Mouse (Mus musculus) kidney, embryonic 14.5 days (tissue): Measurements from ENCODE around the gene Trrap. TPM values are rescaled to one million over a fixed set of nuclear protein-coding genes. Genes with fewer than 3 reads are reported as not detected.
"Not testable (repeated sequence)": the region's sequence is repeated elsewhere in the genome, so short reads cannot be mapped to it uniquely, and the experiment has no call there.

Source experiments
- ATAC-seq: fragments of 200-750 bp; cut with Nextera tagmentation; 2 replicates; pipeline ENCODE4 v1.8.0; 2017; ENCODE audit warnings: moderate number of reproducible peaks, mild to moderate bottlenecking, moderate TSS enrichment, moderate library complexity; ENCODE audit not compliant: low FRiP score, low TSS enrichment
- H3K27ac ChIP-seq: fragments of 300-500 bp; sonication (generic); 2 replicates; pipeline ENCODE4 v1.5.1; 2014; ENCODE audit warnings: low read depth, mild to moderate bottlenecking, low read length, moderate library complexity, mixed read lengths
- H3K27me3 ChIP-seq: fragments of 300-500 bp; sonication (generic); 2 replicates; pipeline ENCODE4 v1.6.1; 2014; ENCODE audit warnings: mild to moderate bottlenecking, low read length; ENCODE audit not compliant: control insufficient read depth, insufficient read depth
- H3K36me3 ChIP-seq: fragments of 300-500 bp; sonication (generic); 2 replicates; pipeline ENCODE4 v1.6.1; 2014; ENCODE audit warnings: low read length, mixed read lengths; ENCODE audit not compliant: control insufficient read depth, insufficient read depth
- H3K4me1 ChIP-seq: fragments of 300-500 bp; sonication (generic); 2 replicates; pipeline ENCODE4 v1.6.1; 2014; ENCODE audit warnings: low read length, mixed read lengths; ENCODE audit not compliant: control insufficient read depth, insufficient read depth
- H3K4me2 ChIP-seq: fragments of 300-500 bp; sonication (generic); replicated peaks from 2 replicates; pipeline ENCODE4 v1.6.1; 2014; ENCODE audit warnings: low read depth, mild to moderate bottlenecking, low read length
- H3K4me3 ChIP-seq: fragments of 300-500 bp; sonication (generic); 2 replicates; pipeline ENCODE4 v1.5.1; 2014; ENCODE audit warnings: mild to moderate bottlenecking, low read length
- H3K9ac ChIP-seq: fragments of 300-500 bp; sonication (generic); 2 replicates; pipeline ENCODE4 v1.6.1; 2014; ENCODE audit warnings: low read depth, mild to moderate bottlenecking, low read length, moderate library complexity
- H3K9me3 ChIP-seq: fragments of 300-500 bp; sonication (generic); 2 replicates; pipeline ENCODE4 v1.6.1; 2016; ENCODE audit warnings: low read length; ENCODE audit not compliant: control insufficient read depth
- WGBS: fragments of 180-500 bp; shearing (Covaris S2); extraction: QIAGEN DNeasy Blood & Tissue Kit; methylation state at CpG from one replicate; pipeline ENCODE4 v1.1.7; 2014; 5-methylcytosine and 5-hydroxymethylcytosine counted together
- polyA plus RNA-seq: library from polyadenylated mRNA; unstranded; fragments of >200 nt; fragmentation: Nextera tagmentation; extraction: Ambion mirVana; gene quantifications from 2 replicates; pipeline ENCODE4 v1.2.1, GENCODE M21; 2014

Trrap gene
- polyA plus RNA-seq: 73.2 and 110 TPM in 2 replicates

GRCm38 (mm10) chr5:144767106-144767798 is at the start of gene Trrap:
Gene Trrap (plus strand): TSS chr5:144767732.
- not testable (repeated sequence) for H3K9me3 ChIP-seq, ATAC-seq, H3K4me1 ChIP-seq, H3K27me3 ChIP-seq
- Histone ChIP-seq H3K4me3 (peak within 1 kb of the TSS; percentile 95), H3K9ac (peak within 1 kb of the TSS; percentile 97), H3K27ac (peak within 1 kb of the TSS; percentile 96), H3K4me2 (peak within 1 kb of the TSS; percentile 61), H3K36me3 (peaks cover 13% of the 10 kb centered on the region)
- WGBS: 91% methylated on average over 14 of the region's 15 CpGs

GRCm38 (mm10) chr5:144719781-144720180 is 47.8 kb upstream of the Trrap start:
- Histone ChIP-seq H3K27me3 (no peaks in the 10 kb centered on the region), H3K9ac (no peak overlapping the region), H3K4me2 (no peak overlapping the region), H3K4me1 (no peaks in the 10 kb centered on the region), H3K4me3 (no peak overlapping the region), H3K9me3 (no peaks in the 10 kb centered on the region), H3K36me3 (no peaks in the 10 kb centered on the region), H3K27ac (no peak overlapping the region)
- 81% methylated on average over 6 of the region's 6 CpGs for WGBS
- no peak for ATAC-seq

- Histone ChIP-seq H3K4me3 (no peak overlapping the region), H3K4me2 (no peak overlapping the region), H3K9me3 (no peaks in the 10 kb centered on the region), H3K4me1 (no peaks in the 10 kb centered on the region), H3K9ac (no peak overlapping the region), H3K36me3 (no peaks in the 10 kb centered on the region), H3K27me3 (no peaks in the 10 kb centered on the region), H3K27ac (no peak overlapping the region)
- no peak for ATAC-seq
- 73% methylated on average over 4 of the region's 4 CpGs for WGBS
Observed at GRCm38 (mm10) chr5:144720281-144720680, 47.3 kb upstream of the Trrap start.

GRCm38 (mm10) chr5:144724926-144725325 is 42.6 kb upstream of the Trrap start:
- WGBS: 11% methylated on average over 2 of the region's 2 CpGs
- H3K4me1 ChIP-seq: no peaks in the 10 kb centered on the region
- no peaks in the 10 kb centered on the region for H3K9me3 ChIP-seq
- H3K27me3 ChIP-seq: no peaks in the 10 kb centered on the region
- no peak overlapping the region for H3K4me3 ChIP-seq
- no peak for ATAC-seq
- no peak overlapping the region for H3K27ac ChIP-seq
- H3K36me3 ChIP-seq: no peaks in the 10 kb centered on the region
- H3K9ac ChIP-seq: no peak overlapping the region
- H3K4me2 ChIP-seq: no peak overlapping the region

- Histone ChIP-seq H3K9ac (no peak overlapping the region), H3K36me3 (no peaks in the 10 kb centered on the region), H3K4me1 (no peaks in the 10 kb centered on the region), H3K4me3 (no peak overlapping the region), H3K9me3 (no peaks in the 10 kb centered on the region), H3K27me3 (no peaks in the 10 kb centered on the region), H3K27ac (no peak overlapping the region), H3K4me2 (no peak overlapping the region)
- ATAC-seq: no peak
- 81% methylated on average over 3 of the region's 3 CpGs for WGBS
Observed at GRCm38 (mm10) chr5:144725554-144725953, 42.0 kb upstream of the Trrap start.

- H3K36me3 ChIP-seq: no peaks in the 10 kb centered on the region
- H3K4me3 ChIP-seq: no peak overlapping the region
- no peak overlapping the region for H3K27ac ChIP-seq
- no peak overlapping the region for H3K4me2 ChIP-seq
- no peak overlapping the region for H3K9ac ChIP-seq
- H3K4me1 ChIP-seq: no peaks in the 10 kb centered on the region
- ATAC-seq: no peak; the same call in 1 of the 2 replicates
- 8% methylated on average over 9 of the region's 9 CpGs for WGBS
- no peaks in the 10 kb centered on the region for H3K9me3 ChIP-seq
- no peaks in the 10 kb centered on the region for H3K27me3 ChIP-seq
Observed at GRCm38 (mm10) chr5:144727119-144727518, 40.4 kb upstream of the Trrap start.

- H3K9ac ChIP-seq: no peak overlapping the region
- no peak for ATAC-seq
- WGBS: 50% methylated on average over 5 of the region's 5 CpGs
- H3K9me3 ChIP-seq: no peaks in the 10 kb centered on the region
- H3K4me3 ChIP-seq: no peak overlapping the region
- no peaks in the 10 kb centered on the region for H3K36me3 ChIP-seq
- H3K4me1 ChIP-seq: no peaks in the 10 kb centered on the region
- H3K4me2 ChIP-seq: no peak overlapping the region
- no peaks in the 10 kb centered on the region for H3K27me3 ChIP-seq
- H3K27ac ChIP-seq: no peak overlapping the region
Observed at GRCm38 (mm10) chr5:144728237-144728636, 39.3 kb upstream of the Trrap start.

- H3K4me1 ChIP-seq: no peaks in the 10 kb centered on the region
- H3K9ac ChIP-seq: no peak overlapping the region
- no peak overlapping the region for H3K27ac ChIP-seq
- H3K9me3 ChIP-seq: no peaks in the 10 kb centered on the region
- H3K27me3 ChIP-seq: no peaks in the 10 kb centered on the region
- H3K4me2 ChIP-seq: no peak overlapping the region
- H3K4me3 ChIP-seq: no peak overlapping the region
- no peak for ATAC-seq
- no peaks in the 10 kb centered on the region for H3K36me3 ChIP-seq
- WGBS: 81% methylated on average over 8 of the region's 8 CpGs
Observed at GRCm38 (mm10) chr5:144729216-144729615, 38.3 kb upstream of the Trrap start.

GRCm38 (mm10) chr5:144733953-144734352 is 33.6 kb upstream of the Trrap start:
- Histone ChIP-seq H3K4me2 (no peak overlapping the region), H3K36me3 (no peaks in the 10 kb centered on the region), H3K9ac (no peak overlapping the region), H3K4me3 (no peak overlapping the region), H3K9me3 (no peaks in the 10 kb centered on the region), H3K27me3 (no peaks in the 10 kb centered on the region), H3K27ac (no peak overlapping the region), H3K4me1 (no peaks in the 10 kb centered on the region)
- 34% methylated on average over 4 of the region's 4 CpGs for WGBS
- no peak for ATAC-seq
